Mouse (Mus musculus): Measurements from ENCODE around the gene Ddc.

DNA sequence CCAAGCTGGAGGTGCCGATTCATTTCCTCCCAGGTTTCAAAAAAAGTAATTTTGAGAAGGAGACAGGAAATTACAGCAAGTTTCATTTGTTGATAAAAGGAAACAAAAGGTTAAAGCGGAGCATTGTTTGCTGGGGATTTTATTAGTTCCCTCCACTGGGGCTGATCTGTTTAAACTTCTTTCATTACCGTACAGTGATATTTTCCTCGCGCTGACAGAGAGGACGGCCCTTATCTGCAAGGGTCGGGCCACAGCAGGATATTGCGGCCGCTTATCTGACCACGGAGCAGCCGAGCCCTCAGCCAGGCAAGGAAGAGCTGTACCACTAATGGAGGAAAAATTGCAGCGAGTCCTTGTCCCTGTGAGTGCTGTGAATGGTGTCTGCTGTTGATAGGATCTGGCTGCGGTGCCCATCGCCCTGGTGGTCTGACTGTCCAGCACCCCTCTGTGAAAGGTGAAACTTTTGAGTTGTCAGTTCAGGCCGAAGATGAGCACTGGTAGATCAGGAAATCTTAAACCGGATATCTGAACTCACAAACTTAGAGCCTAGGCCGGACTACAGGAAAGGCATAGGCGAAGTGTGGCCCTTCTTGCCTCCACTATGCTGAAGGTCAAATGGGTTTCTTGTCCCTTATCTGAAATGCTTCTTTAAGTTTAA, 61.1 kb downstream of the Ddc start:
- TF ChIP-seq CTCF (IDR thresholded peaks at IDR 0.05) (no peak), POLR2A (IDR thresholded peaks at IDR 0.05; ENCODE audit: insufficient read depth, low read depth, low read length) (0 out of 2 replicates have a peak, but pooled peaks have one; percentile 14), EP300 (IDR thresholded peaks at IDR 0.05; ENCODE audit: insufficient read depth, low read depth, low read length) (0 out of 2 replicates have a peak, but pooled peaks have one; percentile 27)
